Mouse (Mus musculus): Measurements from ENCODE around the gene Dnal4. TPM values are rescaled to one million over a fixed set of nuclear protein-coding genes. Genes with fewer than 3 reads are reported as not detected.
A peak's percentile ranks its signal among the peaks of the same experiment; 100 is the strongest.

Dnal4 gene
- polyA plus RNA-seq, 2 experiments: 5.5 to 6.3 TPM

DNA sequence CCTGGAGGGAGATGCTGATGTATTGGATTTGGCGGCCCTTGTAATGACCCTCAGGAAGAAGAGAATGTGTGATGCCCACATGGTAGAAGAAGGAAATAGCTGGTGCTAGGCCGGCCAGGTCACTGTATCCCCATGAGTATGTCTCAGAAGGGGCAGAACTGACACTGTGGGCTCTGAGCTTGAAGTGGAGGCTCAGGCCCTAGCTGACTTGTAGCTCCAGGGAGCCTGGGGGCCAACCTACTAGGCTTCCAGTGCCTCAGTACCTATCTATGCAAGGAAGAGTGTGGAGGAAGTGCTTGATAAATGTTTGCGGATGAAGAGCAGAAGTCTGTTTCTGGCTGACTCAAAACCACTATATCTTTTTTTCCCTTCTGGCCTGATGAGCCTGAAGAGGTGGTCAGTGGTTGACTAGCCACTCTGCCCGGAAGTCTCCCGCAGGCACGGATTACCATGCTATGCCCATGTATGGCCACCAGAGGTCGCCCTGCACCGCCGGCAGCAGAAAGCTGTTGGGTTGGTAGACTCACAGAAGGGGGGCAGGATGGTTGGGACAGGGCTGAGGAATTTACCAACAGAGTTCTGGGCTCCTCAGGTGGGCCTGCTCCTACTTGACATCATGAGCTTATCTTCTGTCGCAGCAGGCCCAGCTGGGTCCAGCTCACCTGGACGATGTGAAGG is 24.8 kb downstream of the Dnal4 start:
- peak; percentile 99 for TF ChIP-seq CTCF (IDR thresholded peaks at IDR 0.05; ENCODE audit: low read depth)
- TF ChIP-seq EP300 (IDR thresholded peaks at IDR 0.05; ENCODE audit: low read depth): no peak
- H3K4me2 ChIP-seq (ENCODE audit: low read depth): no peak overlapping the region
- no peak overlapping the region for H3K4me3 ChIP-seq (ENCODE audit: insufficient read depth in 1 of 2, low read depth in 2 of 2, low read length in 2 of 2)
- H3K9ac ChIP-seq (replicated peaks): no peak overlapping the region
- H3K4me1 ChIP-seq (replicated peaks; ENCODE audit: control insufficient read depth in 2 of 2, insufficient read depth in 2 of 2, low read length in 1 of 2): 0 out of 4 replicates have a peak, but pooled peaks cover 0 to 3% of the 10 kb centered on the region in 2 experiments
- 20% methylated on average over 11 of the region's 11 CpGs for WGBS (ENCODE audit: insufficient replicate concordance)
- no peaks in the 10 kb centered on the region for H3K9me3 ChIP-seq (ENCODE audit: control insufficient read depth, low read length)
- DNase-seq (ENCODE audit: low read depth in 3 of 3, low spot score in 3 of 3) (no peak), ATAC-seq (ENCODE audit: insufficient read depth) (no peak)
- H3K27me3 ChIP-seq (ENCODE audit: control insufficient read depth, insufficient read depth, low read length): no peaks in the 10 kb centered on the region
- no peak overlapping the region for H3K27ac ChIP-seq
- no peaks in the 10 kb centered on the region for H3K36me3 ChIP-seq (replicated peaks; ENCODE audit: control insufficient read depth, insufficient read depth, low read depth)

DNA sequence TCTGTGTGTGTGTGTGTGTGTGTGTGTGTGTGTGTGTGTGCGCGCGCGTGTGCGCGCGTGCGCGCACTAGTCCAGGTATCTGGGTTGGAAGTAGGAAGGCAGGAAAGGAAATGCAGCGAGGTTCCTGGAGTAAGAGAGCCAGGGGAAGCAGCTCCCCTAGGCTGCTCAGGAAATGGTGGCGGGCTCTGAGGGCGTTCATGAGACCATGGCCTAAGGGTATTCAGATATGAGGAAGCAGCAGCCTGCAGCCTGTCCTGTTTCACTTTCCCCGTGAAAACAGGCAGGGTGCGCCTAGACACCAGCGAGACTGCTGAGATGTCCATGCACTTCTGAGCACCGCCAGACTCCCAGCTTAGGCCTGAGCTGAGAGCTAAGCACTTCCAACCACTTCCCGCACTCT is 25.9 kb downstream of the Dnal4 start:
- DNase-seq (ENCODE audit: low read depth in 3 of 3, low spot score in 3 of 3): no peak
- H3K9me3 ChIP-seq (ENCODE audit: control insufficient read depth, low read length): no peaks in the 10 kb centered on the region
- H3K4me2 ChIP-seq (ENCODE audit: low read depth): no peak overlapping the region
- no peak overlapping the region for H3K4me3 ChIP-seq (ENCODE audit: insufficient read depth in 1 of 2, low read depth in 2 of 2, low read length in 2 of 2)
- H3K4me1 ChIP-seq (replicated peaks; ENCODE audit: control insufficient read depth in 2 of 2, insufficient read depth in 2 of 2, low read length in 1 of 2): 0 out of 4 replicates have a peak, but pooled peaks cover 0 to 3% of the 10 kb centered on the region in 2 experiments
- TF ChIP-seq CTCF (IDR thresholded peaks at IDR 0.05; ENCODE audit: low read depth) (no peak), EP300 (IDR thresholded peaks at IDR 0.05; ENCODE audit: low read depth) (no peak)
- H3K36me3 ChIP-seq (replicated peaks; ENCODE audit: control insufficient read depth, insufficient read depth, low read depth): no peaks in the 10 kb centered on the region
- WGBS (ENCODE audit: insufficient replicate concordance): 61% methylated on average over 17 of the region's 17 CpGs
- no peak for ATAC-seq (ENCODE audit: insufficient read depth)
- no peak overlapping the region for H3K9ac ChIP-seq (replicated peaks)
- H3K27me3 ChIP-seq (ENCODE audit: control insufficient read depth, insufficient read depth, low read length): no peaks in the 10 kb centered on the region
- H3K27ac ChIP-seq: no peak overlapping the region

DNA sequence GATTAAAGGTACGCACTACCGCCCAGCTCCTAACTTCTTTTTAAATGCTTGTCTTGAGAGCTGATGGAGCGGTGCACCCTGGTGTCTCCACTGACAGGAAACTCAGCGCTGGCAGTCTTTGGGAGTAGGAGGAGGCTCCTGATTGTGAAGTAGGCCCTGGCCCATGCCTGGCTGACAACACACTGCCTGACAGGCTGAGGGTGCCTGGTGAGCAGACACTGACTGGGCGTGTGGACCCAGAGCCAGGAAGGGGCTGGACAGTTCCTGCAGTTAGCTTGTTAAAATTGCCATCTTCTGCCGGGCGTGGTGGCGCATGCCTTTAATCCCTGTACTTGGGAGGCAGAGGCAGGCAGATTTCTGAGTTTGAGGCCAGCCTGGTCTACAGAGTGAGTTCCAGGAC is 27.4 kb downstream of the Dnal4 start:
- no peaks in the 10 kb centered on the region for H3K9me3 ChIP-seq (ENCODE audit: control insufficient read depth, low read length)
- H3K36me3 ChIP-seq (replicated peaks; ENCODE audit: control insufficient read depth, insufficient read depth, low read depth): no peaks in the 10 kb centered on the region
- ATAC-seq (ENCODE audit: insufficient read depth): no peak
- H3K4me3 ChIP-seq (ENCODE audit: insufficient read depth in 1 of 2, low read depth in 2 of 2, low read length in 2 of 2): no peak overlapping the region
- 69% methylated on average over 8 of the region's 8 CpGs for WGBS (ENCODE audit: insufficient replicate concordance)
- TF ChIP-seq EP300 (IDR thresholded peaks at IDR 0.05; ENCODE audit: low read depth): no peak
- TF ChIP-seq CTCF (IDR thresholded peaks at IDR 0.05; ENCODE audit: low read depth): no peak
- H3K4me2 ChIP-seq (ENCODE audit: low read depth): no peak overlapping the region
- no peak for DNase-seq (ENCODE audit: low read depth in 3 of 3, low spot score in 3 of 3)
- no peak overlapping the region for H3K27ac ChIP-seq
- H3K27me3 ChIP-seq (ENCODE audit: control insufficient read depth, insufficient read depth, low read length): no peaks in the 10 kb centered on the region
- no peaks in the 10 kb centered on the region for H3K4me1 ChIP-seq (replicated peaks; ENCODE audit: control insufficient read depth in 2 of 2, insufficient read depth in 2 of 2, low read length in 1 of 2)
- H3K9ac ChIP-seq (replicated peaks): no peak overlapping the region

DNA sequence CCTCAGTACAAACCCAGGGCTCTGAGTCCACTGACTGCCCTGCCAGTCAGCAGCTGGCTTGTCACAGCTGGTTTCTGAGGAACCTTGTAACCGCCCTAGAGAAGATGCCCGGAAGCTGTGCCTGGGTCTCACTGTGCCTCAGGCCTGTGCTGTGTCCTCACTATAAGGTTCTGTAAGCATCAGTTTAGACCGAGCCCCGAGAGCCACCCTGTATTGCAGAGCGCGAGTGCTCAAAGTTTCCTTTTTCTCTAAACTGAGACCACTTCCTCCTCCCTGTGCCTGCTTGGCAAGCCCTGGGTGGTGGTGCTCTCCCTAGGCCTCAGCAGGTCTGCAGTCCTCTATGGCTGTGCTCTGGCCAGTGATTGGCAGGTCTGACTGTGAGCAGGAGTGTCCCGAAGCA is 28.5 kb downstream of the Dnal4 start:
- Histone ChIP-seq H3K4me3 (ENCODE audit: insufficient read depth in 1 of 2, low read depth in 2 of 2, low read length in 2 of 2) (no peak overlapping the region), H3K9ac (replicated peaks) (no peak overlapping the region), H3K27me3 (ENCODE audit: control insufficient read depth, insufficient read depth, low read length) (no peaks in the 10 kb centered on the region), H3K9me3 (ENCODE audit: control insufficient read depth, low read length) (no peaks in the 10 kb centered on the region), H3K4me1 (replicated peaks; ENCODE audit: control insufficient read depth in 2 of 2, insufficient read depth in 2 of 2, low read length in 1 of 2) (no peaks in the 10 kb centered on the region), H3K27ac (no peak overlapping the region), H3K4me2 (ENCODE audit: low read depth) (no peak overlapping the region), H3K36me3 (replicated peaks; ENCODE audit: control insufficient read depth, insufficient read depth, low read depth) (no peaks in the 10 kb centered on the region)
- TF ChIP-seq CTCF (IDR thresholded peaks at IDR 0.05; ENCODE audit: low read depth): no peak
- TF ChIP-seq EP300 (IDR thresholded peaks at IDR 0.05; ENCODE audit: low read depth): no peak
- ATAC-seq (ENCODE audit: insufficient read depth) (no peak), DNase-seq (ENCODE audit: low read depth in 3 of 3, low spot score in 3 of 3) (no peak)
- WGBS (ENCODE audit: insufficient replicate concordance): 48% methylated on average over 7 of the region's 7 CpGs

DNA sequence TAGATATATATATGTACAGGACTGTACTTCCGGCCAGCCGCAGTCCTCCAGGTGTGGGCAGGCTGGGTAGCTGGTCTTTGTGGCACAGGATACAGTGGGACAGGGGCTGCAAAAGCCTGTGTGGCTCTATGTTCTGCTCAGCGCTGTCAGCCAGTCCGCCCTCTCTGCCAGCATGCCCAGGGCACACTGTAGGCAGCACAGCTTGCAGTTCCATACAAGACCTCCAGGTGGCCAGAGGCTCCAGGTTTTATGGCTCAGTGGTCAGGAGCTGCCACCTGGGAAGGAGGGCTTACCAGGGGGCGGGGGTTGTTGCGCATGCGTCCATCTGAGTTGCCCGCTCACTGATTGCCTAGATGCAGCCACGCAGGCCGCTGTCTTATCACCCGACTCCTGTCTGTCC is 29.7 kb downstream of the Dnal4 start:
- H3K36me3 ChIP-seq (replicated peaks; ENCODE audit: control insufficient read depth, insufficient read depth, low read depth): no peaks in the 10 kb centered on the region
- H3K4me2 ChIP-seq (ENCODE audit: low read depth): no peak overlapping the region
- no peak for ATAC-seq (ENCODE audit: insufficient read depth)
- H3K4me3 ChIP-seq (ENCODE audit: insufficient read depth in 1 of 2, low read depth in 2 of 2, low read length in 2 of 2): no peak overlapping the region
- no peaks in the 10 kb centered on the region for H3K27me3 ChIP-seq (ENCODE audit: control insufficient read depth, insufficient read depth, low read length)
- no peak overlapping the region for H3K9ac ChIP-seq (replicated peaks)
- DNase-seq (ENCODE audit: low read depth in 3 of 3, low spot score in 3 of 3): no peak
- peaks cover 2% of the 10 kb centered on the region in 2 experiments; a peak in 3 of 4 replicates for H3K4me1 ChIP-seq (replicated peaks; ENCODE audit: control insufficient read depth in 2 of 2, insufficient read depth in 2 of 2, low read length in 1 of 2)
- TF ChIP-seq CTCF (IDR thresholded peaks at IDR 0.05; ENCODE audit: low read depth): peak; percentile 85
- TF ChIP-seq EP300 (IDR thresholded peaks at IDR 0.05; ENCODE audit: low read depth): no peak
- WGBS (ENCODE audit: insufficient replicate concordance): 61% methylated on average over 11 of the region's 11 CpGs
- no peak overlapping the region for H3K27ac ChIP-seq
- no peaks in the 10 kb centered on the region for H3K9me3 ChIP-seq (ENCODE audit: control insufficient read depth, low read length)
